ENCODE assay signal across 25 mouse cellular contexts in genomic region chr17:31923310-31923970, GRCm38 (mm10).
DNase-seq lines count a peak whose midpoint lies in the region; ATAC-seq and TF ChIP-seq lines count a peak whose summit lies in the region.
"Had no signal": no experiment of that assay in that cellular context is flagged by ENCODE, and none has a peak within 500 bp of the region (broad histone marks: within the 10 kb centered on the region; RNA-seq: fewer than 3 reads in every experiment).

No protein-coding gene starts in this region.

- TF ChIP-seq CTCF in lung, postnatal 0 days (IDR thresholded peaks at IDR 0.05): no peak

- H3K4me2 ChIP-seq in lung, postnatal 0 days (replicated peaks; ENCODE audit: low read depth, low read length): no peak overlapping the region
- H3K4me2 ChIP-seq: embryonic facial prominence, embryonic 12.5 days; heart, embryonic 12.5 days; hindbrain, embryonic 13.5 days; liver, embryonic 11.5 days; midbrain, embryonic 11.5 days had no signal

- intact Hi-C loops in heart, postnatal 25 days (cut with DNase I): no loop called here

- H3K27me3 ChIP-seq in heart, embryonic 10.5 days (ENCODE audit: insufficient read depth, poor library complexity, severe bottlenecking): no peaks in the 10 kb centered on the region
- H3K27me3 ChIP-seq in limb, embryonic 10.5 days (ENCODE audit: low read depth, poor library complexity, severe bottlenecking): no peaks in the 10 kb centered on the region
- no peaks in the 10 kb centered on the region for H3K27me3 ChIP-seq in lung, postnatal 0 days (replicated peaks; ENCODE audit: insufficient read depth, low read length)
- H3K27me3 ChIP-seq: CH12.LX; embryonic facial prominence, embryonic 12.5 days; heart, embryonic 12.5 days; hindbrain, embryonic 13.5 days; Patski had no signal

- H3K9me3 ChIP-seq in heart, embryonic 10.5 days: no peaks in the 10 kb centered on the region
- no peaks in the 10 kb centered on the region for H3K9me3 ChIP-seq in limb, embryonic 10.5 days (replicated peaks)
- H3K9me3 ChIP-seq in lung, postnatal 0 days (ENCODE audit: low read length): no peaks in the 10 kb centered on the region
- H3K9me3 ChIP-seq: embryonic facial prominence, embryonic 12.5 days; G1E; heart, embryonic 12.5 days; hindbrain, embryonic 13.5 days had no signal

- H3K36me3 ChIP-seq in heart, embryonic 10.5 days: no peaks in the 10 kb centered on the region
- H3K36me3 ChIP-seq in limb, embryonic 10.5 days: no peaks in the 10 kb centered on the region
- no peaks in the 10 kb centered on the region for H3K36me3 ChIP-seq in lung, postnatal 0 days (ENCODE audit: insufficient read depth, low read length)
- H3K36me3 ChIP-seq: embryonic facial prominence, embryonic 12.5 days; G1E; heart, embryonic 12.5 days; hindbrain, embryonic 13.5 days had no signal

- TF ChIP-seq EP300 in lung, postnatal 0 days (IDR thresholded peaks at IDR 0.05): no peak

- H3K27ac ChIP-seq in heart, embryonic 10.5 days: 0 out of 2 replicates have a peak overlapping the region, but pooled peaks have one; percentile 13
- H3K27ac ChIP-seq in limb, embryonic 10.5 days: 0 out of 2 replicates have a peak overlapping the region, but pooled peaks have one; percentile 7
- no peak overlapping the region for H3K27ac ChIP-seq in lung, postnatal 0 days (ENCODE audit: low read length)
- H3K27ac ChIP-seq: embryonic facial prominence, embryonic 12.5 days; hindbrain, embryonic 13.5 days had no signal

- H3K4me1 ChIP-seq in heart, embryonic 10.5 days: peaks cover 41% of the 10 kb centered on the region
- peaks cover 17% of the 10 kb centered on the region for H3K4me1 ChIP-seq in limb, embryonic 10.5 days
- H3K4me1 ChIP-seq in lung, postnatal 0 days (ENCODE audit: insufficient read depth, low read depth, low read length): peaks cover 26% of the 10 kb centered on the region

- H3K9ac ChIP-seq in lung, postnatal 0 days (replicated peaks; ENCODE audit: low read depth): no peak overlapping the region
- H3K9ac ChIP-seq: embryonic facial prominence, embryonic 12.5 days; heart, embryonic 12.5 days; hindbrain, embryonic 13.5 days; liver, postnatal 0 days had no signal

- DNase-seq in heart, embryonic 10.5 days (ENCODE audit: low spot score): no peak
- DNase-seq in heart, postnatal 25 days (ENCODE audit: low spot score): no peak
- DNase-seq in urinary bladder, postnatal 25 days (ENCODE audit: low spot score): peak; percentile 4
- DNase-seq in urinary bladder, adult 2 months (ENCODE audit: low spot score): no peak
- no peak for DNase-seq in limb, embryonic 10.5 days (ENCODE audit: low spot score)
- DNase-seq in lung, postnatal 0 days (ENCODE audit: low spot score): no peak
- no peak for DNase-seq in neural tube, embryonic 10.5 days (ENCODE audit: extremely low spot score, low spot score)
- DNase-seq: adrenal gland, adult 8-10 months; B cell, adult 2 months; cerebellum, adult 11-12 months; cerebellum, postnatal 10 days; heart, postnatal 10 days; liver, postnatal 0 days; lung, postnatal 10 days; right cerebral cortex, postnatal 25 days; thymus, postnatal 25 days had no signal

- no peak overlapping the region for H3K4me3 ChIP-seq in heart, embryonic 10.5 days
- no peak overlapping the region for H3K4me3 ChIP-seq in limb, embryonic 10.5 days
- H3K4me3 ChIP-seq in lung, postnatal 0 days (ENCODE audit: low read depth, low read length): no peak overlapping the region
- H3K4me3 ChIP-seq: embryonic facial prominence, embryonic 12.5 days; heart, embryonic 12.5 days; hindbrain, embryonic 13.5 days had no signal

- ATAC-seq in lung, postnatal 0 days: no peak
- ATAC-seq: forebrain, embryonic 14.5 days; liver, postnatal 0 days; Patski had no signal

- 70% methylated on average over 7 of the region's 7 CpGs for WGBS in heart, embryonic 10.5 days
- 83% methylated on average over 7 of the region's 7 CpGs for WGBS in limb, embryonic 10.5 days
- WGBS in lung, postnatal 0 days: 74% methylated on average over 7 of the region's 7 CpGs
